Mouse (Mus musculus): ENCODE data around the gene Fgfr2. TPM values are rescaled to one million over a fixed set of nuclear protein-coding genes. Genes with fewer than 3 reads are reported as not detected.

Fgfr2 gene
- polyA plus RNA-seq, 1 experiment from 2014 or later: 47.9 TPM

GRCm38 (mm10) chr7:132031940-132032531 lies 1091.1 kb downstream of the Fgfr2 start:
- Histone ChIP-seq H3K27ac (peak overlapping the region; percentile 44), H3K9ac (no peak overlapping the region), H3K36me3 (ENCODE audit: poor library complexity, severe bottlenecking) (no peaks in the 10 kb centered on the region), H3K9me3 (replicated peaks) (no peaks in the 10 kb centered on the region), H3K4me3 (no peak overlapping the region), H3K27me3 (no peaks in the 10 kb centered on the region), H3K4me1 (peaks cover 16% of the 10 kb centered on the region), H3K4me2 (no peak overlapping the region)
- ATAC-seq: peak; percentile 57
- WGBS: 38% methylated on average over 6 of the region's 6 CpGs

GRCm38 (mm10) chr7:132026671-132027070 lies 1096.5 kb downstream of the Fgfr2 start:
- no peak overlapping the region for H3K4me3 ChIP-seq
- H3K27me3 ChIP-seq: no peaks in the 10 kb centered on the region
- no peak for ATAC-seq
- no peak overlapping the region for H3K4me2 ChIP-seq
- H3K36me3 ChIP-seq (ENCODE audit: poor library complexity, severe bottlenecking): no peaks in the 10 kb centered on the region
- WGBS: 75% methylated on average over 6 of the region's 6 CpGs
- no peaks in the 10 kb centered on the region for H3K9me3 ChIP-seq (replicated peaks)
- peaks cover 11% of the 10 kb centered on the region for H3K4me1 ChIP-seq
- no peak overlapping the region for H3K9ac ChIP-seq
- H3K27ac ChIP-seq: no peak overlapping the region

- Histone ChIP-seq H3K4me3 (no peak overlapping the region), H3K4me1 (peaks cover 7% of the 10 kb centered on the region; the same call in 1 of the 2 replicates), H3K4me2 (no peak overlapping the region), H3K36me3 (ENCODE audit: poor library complexity, severe bottlenecking) (no peaks in the 10 kb centered on the region), H3K27ac (no peak overlapping the region), H3K9me3 (replicated peaks) (no peaks in the 10 kb centered on the region), H3K27me3 (no peaks in the 10 kb centered on the region), H3K9ac (no peak overlapping the region)
- no peak for ATAC-seq
- 70% methylated on average over 6 of the region's 6 CpGs for WGBS
Observed at GRCm38 (mm10) chr7:132025591-132025990, 1097.6 kb downstream of the Fgfr2 start.

- H3K4me1 ChIP-seq: peaks cover 23% of the 10 kb centered on the region
- H3K27ac ChIP-seq: no peak overlapping the region
- no peak for ATAC-seq
- H3K27me3 ChIP-seq: no peaks in the 10 kb centered on the region
- H3K9me3 ChIP-seq (replicated peaks): no peaks in the 10 kb centered on the region
- no peak overlapping the region for H3K9ac ChIP-seq
- no peaks in the 10 kb centered on the region for H3K36me3 ChIP-seq (ENCODE audit: poor library complexity, severe bottlenecking)
- no peak overlapping the region for H3K4me2 ChIP-seq
- WGBS: 52% methylated on average over 3 of the region's 3 CpGs
- H3K4me3 ChIP-seq: no peak overlapping the region
Observed at GRCm38 (mm10) chr7:132015933-132016332, 1107.2 kb downstream of the Fgfr2 start.

GRCm38 (mm10) chr7:132015193-132015592 lies 1108.0 kb downstream of the Fgfr2 start:
- no peak for ATAC-seq
- no peak overlapping the region for H3K27ac ChIP-seq

GRCm38 (mm10) chr7:132013970-132014369 lies 1109.2 kb downstream of the Fgfr2 start:
- no peaks in the 10 kb centered on the region for H3K36me3 ChIP-seq (ENCODE audit: poor library complexity, severe bottlenecking)
- H3K4me1 ChIP-seq: peaks cover 23% of the 10 kb centered on the region
- WGBS: 89% methylated on average over 5 of the region's 5 CpGs
- no peaks in the 10 kb centered on the region for H3K9me3 ChIP-seq (replicated peaks)
- no peak for ATAC-seq
- H3K4me2 ChIP-seq: no peak overlapping the region
- H3K4me3 ChIP-seq: no peak overlapping the region
- H3K27me3 ChIP-seq: no peaks in the 10 kb centered on the region
- no peak overlapping the region for H3K9ac ChIP-seq
- H3K27ac ChIP-seq: no peak overlapping the region

More at GRCm38 (mm10) chr7:132015193-132015592, 1108.0 kb downstream of the Fgfr2 start:
- no peak overlapping the region for H3K4me2 ChIP-seq
- H3K27me3 ChIP-seq: no peaks in the 10 kb centered on the region
- H3K4me1 ChIP-seq: peaks cover 23% of the 10 kb centered on the region
- no peak overlapping the region for H3K9ac ChIP-seq
- H3K9me3 ChIP-seq (replicated peaks): no peaks in the 10 kb centered on the region
- 5% methylated on average over 3 of the region's 3 CpGs for WGBS
- H3K36me3 ChIP-seq (ENCODE audit: poor library complexity, severe bottlenecking): no peaks in the 10 kb centered on the region
- H3K4me3 ChIP-seq: no peak overlapping the region

- H3K4me1 ChIP-seq: peaks cover 23% of the 10 kb centered on the region
- H3K4me3 ChIP-seq: no peak overlapping the region
- ATAC-seq: peak; percentile 72
- peak overlapping the region; percentile 48 for H3K27ac ChIP-seq
- no peaks in the 10 kb centered on the region for H3K27me3 ChIP-seq
- H3K36me3 ChIP-seq (ENCODE audit: poor library complexity, severe bottlenecking): no peaks in the 10 kb centered on the region
- no peaks in the 10 kb centered on the region for H3K9me3 ChIP-seq (replicated peaks)
- WGBS: 7% methylated on average over 1 of the region's 1 CpGs
- H3K9ac ChIP-seq: no peak overlapping the region
- no peak overlapping the region for H3K4me2 ChIP-seq
Observed at GRCm38 (mm10) chr7:132012969-132013679, 1110.0 kb downstream of the Fgfr2 start.

- Histone ChIP-seq H3K27ac (no peak overlapping the region), H3K4me3 (no peak overlapping the region), H3K4me1 (peaks cover 28% of the 10 kb centered on the region), H3K27me3 (0 out of 2 replicates have a peak, but pooled peaks cover 3% of the 10 kb centered on the region), H3K9ac (no peak overlapping the region), H3K36me3 (ENCODE audit: poor library complexity, severe bottlenecking) (no peaks in the 10 kb centered on the region), H3K4me2 (no peak overlapping the region), H3K9me3 (replicated peaks) (no peaks in the 10 kb centered on the region)
- 88% methylated on average over 7 of the region's 7 CpGs for WGBS
- no peak for ATAC-seq
Observed at GRCm38 (mm10) chr7:132009002-132009401, 1114.1 kb downstream of the Fgfr2 start.

GRCm38 (mm10) chr7:132005996-132006696 lies 1117.0 kb downstream of the Fgfr2 start:
- 45% methylated on average over 14 of the region's 14 CpGs for WGBS
- Histone ChIP-seq H3K27me3 (0 out of 2 replicates have a peak, but pooled peaks cover 3% of the 10 kb centered on the region), H3K9me3 (replicated peaks) (no peaks in the 10 kb centered on the region), H3K4me2 (no peak overlapping the region), H3K36me3 (ENCODE audit: poor library complexity, severe bottlenecking) (no peaks in the 10 kb centered on the region), H3K9ac (no peak overlapping the region), H3K4me3 (no peak overlapping the region), H3K4me1 (peaks cover 11% of the 10 kb centered on the region), H3K27ac (no peak overlapping the region)
- no peak for ATAC-seq

- Histone ChIP-seq H3K4me1 (no peaks in the 10 kb centered on the region), H3K9me3 (replicated peaks) (no peaks in the 10 kb centered on the region), H3K27ac (no peak overlapping the region), H3K9ac (no peak overlapping the region), H3K4me2 (no peak overlapping the region), H3K4me3 (no peak overlapping the region), H3K36me3 (ENCODE audit: poor library complexity, severe bottlenecking) (no peaks in the 10 kb centered on the region), H3K27me3 (no peaks in the 10 kb centered on the region)
- WGBS: 77% methylated on average over 3 of the region's 3 CpGs
- no peak for ATAC-seq
Observed at GRCm38 (mm10) chr7:131992873-131993272, 1130.3 kb downstream of the Fgfr2 start.

GRCm38 (mm10) chr7:131992226-131992625 lies 1130.9 kb downstream of the Fgfr2 start:
- no peak overlapping the region for H3K9ac ChIP-seq
- ATAC-seq: no peak
- no peaks in the 10 kb centered on the region for H3K9me3 ChIP-seq (replicated peaks)
- no peaks in the 10 kb centered on the region for H3K27me3 ChIP-seq
- WGBS: 58% methylated on average over 1 of the region's 1 CpGs
- H3K4me1 ChIP-seq: no peaks in the 10 kb centered on the region
- H3K36me3 ChIP-seq (ENCODE audit: poor library complexity, severe bottlenecking): no peaks in the 10 kb centered on the region
- no peak overlapping the region for H3K4me3 ChIP-seq
- H3K4me2 ChIP-seq: no peak overlapping the region
- no peak overlapping the region for H3K27ac ChIP-seq

- no peak overlapping the region for H3K9ac ChIP-seq
- H3K27me3 ChIP-seq: no peaks in the 10 kb centered on the region
- no peak overlapping the region for H3K27ac ChIP-seq
- H3K4me2 ChIP-seq: no peak overlapping the region
- H3K36me3 ChIP-seq (ENCODE audit: poor library complexity, severe bottlenecking): 0 out of 2 replicates have a peak, but pooled peaks cover 5% of the 10 kb centered on the region
- WGBS: 36% methylated on average over 6 of the region's 6 CpGs
- ATAC-seq: no peak
- H3K4me3 ChIP-seq: no peak overlapping the region
- H3K4me1 ChIP-seq: no peaks in the 10 kb centered on the region
- no peaks in the 10 kb centered on the region for H3K9me3 ChIP-seq (replicated peaks)
Observed at GRCm38 (mm10) chr7:131989056-131989455, 1134.1 kb downstream of the Fgfr2 start.

Data from forebrain, embryonic 13.5 days (tissue).